Mouse (Mus musculus) spleen, postnatal 14 days (tissue): ENCODE results near the gene Pum1.

ENCODE experiments used
- DNase-seq, 2 experiments: peaks; one replicate each; pipeline ENCODE4 v3.0.0; 2021 to 2022; ENCODE audit warnings: low spot score in 2 of 2

Pum1 gene

GRCm38 (mm10) chr4:130814742-130815330 is 151.7 kb downstream of the Pum1 start:
- DNase-seq, result no peak

- DNase-seq, result no peak
Observed at GRCm38 (mm10) chr4:130815860-130816259, 152.7 kb downstream of the Pum1 start.

- DNase-seq, result no peak
Observed at GRCm38 (mm10) chr4:130819806-130820205, 156.7 kb downstream of the Pum1 start.

- no peak for DNase-seq
Observed at GRCm38 (mm10) chr4:130820594-130821255, 157.6 kb downstream of the Pum1 start.

- no peak for DNase-seq
Observed at GRCm38 (mm10) chr4:130828851-130829673, 165.9 kb downstream of the Pum1 start.
